ENCODE assay signal across 25 mouse cellular contexts in genomic region chr6:91742995-91743394, GRCm38 (mm10). TPM values are rescaled to one million over a fixed set of nuclear protein-coding genes. Genes with fewer than 3 reads are reported as not detected.
DNase-seq lines count a peak whose midpoint lies in the region; ATAC-seq and TF ChIP-seq lines count a peak whose summit lies in the region.
"Had no signal": no experiment of that assay in that cellular context is flagged by ENCODE, and none has a peak within 500 bp of the region (broad histone marks: within the 10 kb centered on the region; RNA-seq: fewer than 3 reads in every experiment).

No protein-coding gene starts in this region.

- intact Hi-C loops in gastrocnemius, adult 2 months (cut with DNase I) = no loop called here
- intact Hi-C loops in gastrocnemius, postnatal 14 days (cut with DNase I; ENCODE audit: low total_unique reads) = no loop called here

- peak overlapping the region; percentile 77 for H3K27ac ChIP-seq in gastrocnemius, adult 2 months
- H3K27ac ChIP-seq in kidney, postnatal 0 days = peak overlapping the region; percentile 60; the same call in 1 of the 2 replicates
- no peak overlapping the region for H3K27ac ChIP-seq in midbrain, embryonic 11.5 days (ENCODE audit: low read depth, low read length)
- no peak overlapping the region for H3K27ac ChIP-seq in midbrain, embryonic 14.5 days (replicated peaks; ENCODE audit: low read depth, low read length)
- H3K27ac ChIP-seq: embryonic facial prominence, embryonic 12.5 days; forebrain, embryonic 12.5 days; forebrain, embryonic 15.5 days; hindbrain, embryonic 13.5 days had no signal

- WGBS in kidney, postnatal 0 days = 86% methylated on average over 8 of the region's 8 CpGs
- 83% methylated on average over 8 of the region's 8 CpGs for WGBS in midbrain, embryonic 11.5 days
- WGBS in midbrain, embryonic 14.5 days = 83% methylated on average over 8 of the region's 8 CpGs

- no peak overlapping the region for H3K4me2 ChIP-seq in kidney, postnatal 0 days (ENCODE audit: low read length)
- no peak overlapping the region for H3K4me2 ChIP-seq in midbrain, embryonic 11.5 days
- H3K4me2 ChIP-seq in midbrain, embryonic 14.5 days (ENCODE audit: low read length) = no peak overlapping the region
- H3K4me2 ChIP-seq: embryonic facial prominence, embryonic 12.5 days; forebrain, embryonic 12.5 days; forebrain, embryonic 15.5 days; heart, embryonic 11.5 days; hindbrain, embryonic 13.5 days had no signal

- no peak overlapping the region for H3K4me3 ChIP-seq in gastrocnemius, adult 2 months
- H3K4me3 ChIP-seq in kidney, postnatal 0 days (replicated peaks; ENCODE audit: low read depth, low read length) = no peak overlapping the region
- H3K4me3 ChIP-seq in midbrain, embryonic 11.5 days (ENCODE audit: low read depth, low read length) = no peak overlapping the region
- H3K4me3 ChIP-seq in midbrain, embryonic 14.5 days (replicated peaks; ENCODE audit: low read depth, low read length) = no peak overlapping the region
- H3K4me3 ChIP-seq: embryonic facial prominence, embryonic 12.5 days; erythroblast, embryonic 14.5 days; forebrain, embryonic 12.5 days; forebrain, embryonic 15.5 days; hindbrain, embryonic 13.5 days had no signal

- H3K27me3 ChIP-seq in kidney, postnatal 0 days (ENCODE audit: insufficient read depth, low read length) = no peaks in the 10 kb centered on the region
- no peaks in the 10 kb centered on the region for H3K27me3 ChIP-seq in midbrain, embryonic 11.5 days (ENCODE audit: control insufficient read depth, insufficient read depth, low read length)
- no peaks in the 10 kb centered on the region for H3K27me3 ChIP-seq in midbrain, embryonic 14.5 days (ENCODE audit: control insufficient read depth, insufficient read depth, low read length)
- H3K27me3 ChIP-seq: embryonic facial prominence, embryonic 12.5 days; forebrain, embryonic 12.5 days; forebrain, embryonic 15.5 days; hindbrain, embryonic 13.5 days had no signal

- no peak for DNase-seq in gastrocnemius, adult 2 months
- DNase-seq in gastrocnemius, postnatal 14 days = no peak
- no peak for DNase-seq in kidney, postnatal 0 days (ENCODE audit: low spot score)
- DNase-seq in kidney, adult 8-10 months = no peak
- peak; percentile 83 for DNase-seq in midbrain, embryonic 11.5 days (ENCODE audit: low spot score, missing footprints)
- no peak for DNase-seq in midbrain, embryonic 14.5 days
- peak; percentile 29 for DNase-seq in NIH3T3 (ENCODE audit: low read depth)
- DNase-seq in left cerebral cortex, adult 8-10 months (ENCODE audit: low spot score in 2 of 2) = no peak
- DNase-seq: adrenal gland, postnatal 10 days; adrenal gland, postnatal 36 days; B cell, adult 2 months; cerebellum, adult 18-20 months; cerebellum, adult 9-10 months; cerebellum, postnatal 14 days; gastrocnemius, postnatal 10 days; heart, adult 11 months had no signal

- no peaks in the 10 kb centered on the region for H3K9me3 ChIP-seq in kidney, postnatal 0 days (replicated peaks; ENCODE audit: low read length)
- H3K9me3 ChIP-seq in midbrain, embryonic 11.5 days (ENCODE audit: control insufficient read depth, low read length) = no peaks in the 10 kb centered on the region
- no peaks in the 10 kb centered on the region for H3K9me3 ChIP-seq in midbrain, embryonic 14.5 days (ENCODE audit: control insufficient read depth, low read length)
- H3K9me3 ChIP-seq: embryonic facial prominence, embryonic 12.5 days; forebrain, embryonic 12.5 days; forebrain, embryonic 15.5 days; hindbrain, embryonic 13.5 days had no signal

- H3K36me3 ChIP-seq in kidney, postnatal 0 days (ENCODE audit: insufficient read depth, low read length) = peaks cover 53% of the 10 kb centered on the region
- H3K36me3 ChIP-seq in midbrain, embryonic 11.5 days (ENCODE audit: control insufficient read depth, insufficient read depth, low read length) = peaks cover 4% of the 10 kb centered on the region
- peaks cover 91% of the 10 kb centered on the region for H3K36me3 ChIP-seq in midbrain, embryonic 14.5 days (ENCODE audit: control insufficient read depth, insufficient read depth, low read length)

- ATAC-seq in kidney, postnatal 0 days (replicated peaks; ENCODE audit: low FRiP score, low read depth) = no peak
- no peak for ATAC-seq in midbrain, embryonic 11.5 days (ENCODE audit: low FRiP score)
- no peak for ATAC-seq in midbrain, embryonic 14.5 days (ENCODE audit: low FRiP score, low TSS enrichment)
- ATAC-seq: activated CD4-positive, CD25-positive, alpha-beta regulatory T cell, adult 4 months; CD4-positive, CD25-positive, alpha-beta regulatory T cell, adult 4 months; forebrain, embryonic 15.5 days; hindbrain, embryonic 16.5 days had no signal

- H3K4me1 ChIP-seq in kidney, postnatal 0 days (replicated peaks; ENCODE audit: insufficient read depth, low read length) = 0 out of 2 replicates have a peak, but pooled peaks cover 5% of the 10 kb centered on the region
- H3K4me1 ChIP-seq in midbrain, embryonic 11.5 days (ENCODE audit: control insufficient read depth, insufficient read depth, low read length) = no peaks in the 10 kb centered on the region; the same call in 1 of the 2 replicates
- H3K4me1 ChIP-seq in midbrain, embryonic 14.5 days (ENCODE audit: control insufficient read depth, insufficient read depth, low read length) = no peaks in the 10 kb centered on the region
- H3K4me1 ChIP-seq: embryonic facial prominence, embryonic 12.5 days; forebrain, embryonic 15.5 days had no signal

- H3K9ac ChIP-seq in kidney, postnatal 0 days (ENCODE audit: low read depth, low read length) = no peak overlapping the region
- no peak overlapping the region for H3K9ac ChIP-seq in midbrain, embryonic 11.5 days (ENCODE audit: low read length)
- H3K9ac ChIP-seq in midbrain, embryonic 14.5 days (replicated peaks; ENCODE audit: low read length) = no peak overlapping the region
- H3K9ac ChIP-seq: embryonic facial prominence, embryonic 12.5 days; forebrain, embryonic 12.5 days; forebrain, embryonic 15.5 days had no signal

- TF ChIP-seq CTCF in gastrocnemius, adult 2 months (IDR thresholded peaks at IDR 0.05) = no peak
- no peak for TF ChIP-seq CTCF in kidney, postnatal 0 days (IDR thresholded peaks at IDR 0.05; ENCODE audit: low read depth)

RNA-seq across cellular contexts. Expression of gene Slc6a6, which starts 59.1 kb away (rescaled TPM):
- 10 to 100 TPM; 67.0 to 91.9 TPM for total RNA-seq in gastrocnemius, adult 2 months (2021)
- total RNA-seq in gastrocnemius, postnatal 14 days (2021) = 10 to 100 TPM; 33.5 to 39.8 TPM
- polyA plus RNA-seq in kidney, postnatal 0 days (2015; fragmentation: Nextera tagmentation; extraction: Ambion mirVana) = 106 and 121 TPM in 2 replicates
- 43.6 and 45.6 TPM in 2 replicates for polyA plus RNA-seq in midbrain, embryonic 11.5 days (2014; fragmentation: Nextera tagmentation; extraction: Ambion mirVana)
- polyA plus RNA-seq in midbrain, embryonic 14.5 days (2014; fragmentation: Nextera tagmentation; extraction: Ambion mirVana) = 94.1 and 94.3 TPM in 2 replicates
- total RNA-seq in left cerebral cortex, adult 8-10 months (2022) = 100 to 1,000 TPM; 154 to 181 (median 168) TPM

Comparison
In these comparisons a context has a peak if more than half of its experiments do, and no peak if none do; other contexts are left out.
1. DNase-seq: peak in midbrain, embryonic 11.5 days (single experiment) and NIH3T3 (single experiment); none in gastrocnemius, adult 2 months (single experiment), gastrocnemius, postnatal 14 days (single experiment), kidney, postnatal 0 days (single experiment), kidney, adult 8-10 months (0 of 2), midbrain, embryonic 14.5 days (single experiment) and left cerebral cortex, adult 8-10 months (0 of 2).
2. H3K27ac ChIP-seq: peak in gastrocnemius, adult 2 months (single experiment) and kidney, postnatal 0 days (single experiment); none in midbrain, embryonic 11.5 days (single experiment) and midbrain, embryonic 14.5 days (single experiment).